Mouse (Mus musculus) bone marrow, adult 2 months (tissue): ENCODE data around the gene Dennd1a.

Experiments used
- CTCF ChIP-seq: fragments of 200-500 bp; IDR thresholded peaks from 2 replicates; pipeline ENCODE4 v1.5.1; 2011; ENCODE audit warnings: low read length, control low read depth; ENCODE audit not compliant: control insufficient read depth, insufficient read depth
- POLR2A ChIP-seq: fragments of 200-500 bp; IDR thresholded peaks from 2 replicates; pipeline ENCODE4 v1.6.1; 2011; ENCODE audit warnings: low read depth, mild to moderate bottlenecking, control low read depth, low read length, borderline replicate concordance; ENCODE audit not compliant: control insufficient read depth

DNA sequence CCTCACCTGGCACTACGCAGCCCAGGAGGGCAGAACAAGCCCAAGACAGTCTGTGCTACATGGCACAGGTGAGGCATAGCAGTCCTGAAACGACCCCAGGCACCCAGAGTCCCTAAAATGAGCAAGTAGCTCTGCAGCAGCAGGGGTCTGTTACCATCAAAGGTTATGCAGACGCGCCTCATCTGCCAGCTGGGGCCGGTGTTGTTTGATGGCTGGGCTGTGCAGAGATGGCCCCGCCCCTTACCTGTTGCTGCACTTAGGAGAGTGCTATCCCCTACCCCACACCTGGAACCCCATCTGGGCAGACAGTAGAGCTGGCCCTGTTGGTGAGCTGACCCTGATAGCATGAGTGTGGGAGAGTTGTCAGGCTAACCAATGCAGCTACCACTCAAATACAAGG is 526.6 kb downstream of the Dennd1a start:
- TF ChIP-seq CTCF (no peak), POLR2A (no peak)
